Mouse (Mus musculus) MEL (cell line): ENCODE measurements around the gene Afm. TPM values are rescaled to one million over a fixed set of nuclear protein-coding genes. Genes with fewer than 3 reads are reported as not detected.

Source experiments
- DNase-seq: peaks from one replicate; pipeline ENCODE4 v3.0.0; 2011; ENCODE audit warnings: low read depth, low spot score
- H3K27ac ChIP-seq: 2 replicates; pipeline ENCODE4 v1.5.1; 2012; ENCODE audit warnings: low read depth, mild to moderate bottlenecking, control low read depth, low read length, moderate library complexity; ENCODE audit not compliant: control insufficient read depth
- H3K27me3 ChIP-seq, 2 experiments: fragments of 150-350 bp in 1 of 2; sonication (generic) in 1 of 2; 2 replicates each; pipeline ENCODE4 v1.6.1; 2012; ENCODE audit warnings: low read length in 2 of 2, mild to moderate bottlenecking in 2 of 2, improper control_type of control experiment in 1 of 2, moderate library complexity in 1 of 2; ENCODE audit not compliant: insufficient read depth in 2 of 2, control insufficient read depth in 1 of 2
- H3K36me3 ChIP-seq, 2 experiments: 2 replicates each; pipeline ENCODE4 v1.6.1; 2012 to 2014; ENCODE audit warnings: low read length in 2 of 2, improper control_type of control experiment in 1 of 2, inconsistent platforms in 1 of 2, mild to moderate bottlenecking in 1 of 2; ENCODE audit not compliant: insufficient read depth in 2 of 2, control insufficient read depth in 1 of 2
- H3K4me1 ChIP-seq, 2 experiments: fragments of 150-350 bp in 1 of 2; sonication (generic) in 1 of 2; 2 replicates each; pipeline ENCODE4 v1.6.1; 2012; ENCODE audit warnings: low read length in 2 of 2, improper control_type of control experiment in 1 of 2, mild to moderate bottlenecking in 1 of 2; ENCODE audit not compliant: insufficient read depth in 2 of 2, control insufficient read depth in 1 of 2
- H3K4me3 ChIP-seq, 2 experiments: fragments of 150-350 bp in 1 of 2; sonication (generic) in 1 of 2; 2 replicates each; pipeline ENCODE4 v1.5.1; 2012; ENCODE audit warnings: low read depth in 2 of 2, low read length in 2 of 2, mild to moderate bottlenecking in 2 of 2, moderate library complexity in 2 of 2, control low read depth in 1 of 2, improper control_type of control experiment in 1 of 2; ENCODE audit not compliant: control insufficient read depth in 1 of 2, insufficient read depth in 1 of 2
- H3K79me2 ChIP-seq: 2 replicates; pipeline ENCODE4 v1.6.1; 2012; ENCODE audit warnings: mild to moderate bottlenecking, low read length, moderate library complexity; ENCODE audit not compliant: control insufficient read depth, poor library complexity, insufficient read depth
- H3K9ac ChIP-seq: 2 replicates; pipeline ENCODE4 v1.6.1; 2012; ENCODE audit warnings: low read depth, mild to moderate bottlenecking, control low read depth, low read length, moderate library complexity; ENCODE audit not compliant: control insufficient read depth, poor library complexity, severe bottlenecking
- H3K9me3 ChIP-seq: fragments of 150-350 bp; sonication (generic); replicated peaks from 2 replicates; pipeline ENCODE4 v1.6.1; 2012; ENCODE audit warnings: mild to moderate bottlenecking, low read length, improper control_type of control experiment, moderate library complexity; ENCODE audit not compliant: insufficient read depth
- BHLHE40 ChIP-seq: IDR thresholded peaks from 2 replicates; pipeline ENCODE4 v1.6.1; 2012; ENCODE audit warnings: low read depth, mild to moderate bottlenecking, inconsistent platforms, low read length, improper control_type of control experiment, borderline replicate concordance
- CHD1 ChIP-seq: IDR thresholded peaks from 2 replicates; pipeline ENCODE4 v1.6.1; 2012; ENCODE audit warnings: low read depth, mild to moderate bottlenecking, inconsistent platforms, low read length, improper control_type of control experiment
- CHD2 ChIP-seq: IDR thresholded peaks from 2 replicates; pipeline ENCODE4 v1.6.1; 2011; ENCODE audit warnings: low read length, improper control_type of control experiment
- CTCF ChIP-seq, 3 experiments: IDR thresholded peaks in 2 of 3; conservative IDR thresholded peaks in 1 of 3; 2 replicates each; pipeline ENCODE4 v1.5.1; 2011 to 2012; ENCODE audit warnings: low read length in 3 of 3, low read depth in 2 of 3, mild to moderate bottlenecking in 2 of 3, improper control_type of control experiment in 1 of 3, inconsistent platforms in 1 of 3, mixed read lengths in 1 of 3, moderate library complexity in 1 of 3; ENCODE audit not compliant: control insufficient read depth in 1 of 3, insufficient read depth in 1 of 3, poor library complexity in 1 of 3, severe bottlenecking in 1 of 3
- E2F4 ChIP-seq: IDR thresholded peaks from 2 replicates; pipeline ENCODE4 v1.6.1; 2011; ENCODE audit warnings: low read depth, low read length, improper control_type of control experiment, borderline replicate concordance
- ELF1 ChIP-seq: IDR thresholded peaks from 2 replicates; pipeline ENCODE4 v1.6.1; 2014; ENCODE audit warnings: low read depth, mild to moderate bottlenecking, inconsistent platforms, low read length, improper control_type of control experiment, moderate library complexity
- GATA1 ChIP-seq: IDR thresholded peaks from 2 replicates; pipeline ENCODE4 v1.6.1; 2011; ENCODE audit warnings: low read depth, low read length, improper control_type of control experiment
- HCFC1 ChIP-seq: IDR thresholded peaks from 2 replicates; pipeline ENCODE4 v1.6.1; 2012; ENCODE audit warnings: low read depth, mild to moderate bottlenecking, inconsistent platforms, low read length, improper control_type of control experiment, moderate library complexity
- MAFK ChIP-seq: IDR thresholded peaks from 2 replicates; pipeline ENCODE4 v1.6.1; 2011; ENCODE audit warnings: low read depth, mild to moderate bottlenecking, low read length, improper control_type of control experiment, borderline replicate concordance
- MAX ChIP-seq: IDR thresholded peaks from 2 replicates; pipeline ENCODE4 v1.6.1; 2011; ENCODE audit warnings: low read length, improper control_type of control experiment
- MAZ ChIP-seq: IDR thresholded peaks from 2 replicates; pipeline ENCODE4 v1.6.1; 2012; ENCODE audit warnings: low read depth, mild to moderate bottlenecking, inconsistent platforms, low read length, improper control_type of control experiment
- MEF2A ChIP-seq: IDR thresholded peaks from 2 replicates; pipeline ENCODE4 v1.6.1; 2014; ENCODE audit warnings: low read depth, mild to moderate bottlenecking, inconsistent platforms, low read length, improper control_type of control experiment; ENCODE audit not compliant: poor library complexity, insufficient replicate concordance, severe bottlenecking; ENCODE audit errors: extremely low read depth
- MYB ChIP-seq: IDR thresholded peaks from 2 replicates; pipeline ENCODE4 v1.6.1; 2011; ENCODE audit warnings: mild to moderate bottlenecking, low read depth, low read length, improper control_type of control experiment
- NELFE ChIP-seq: IDR thresholded peaks from 2 replicates; pipeline ENCODE4 v1.6.1; 2011; ENCODE audit warnings: low read depth, low read length, improper control_type of control experiment
- RAD21 ChIP-seq: IDR thresholded peaks from 2 replicates; pipeline ENCODE4 v1.6.1; 2011; ENCODE audit warnings: mild to moderate bottlenecking, low read depth, low read length, improper control_type of control experiment
- RCOR1 ChIP-seq: IDR thresholded peaks from 2 replicates; pipeline ENCODE4 v1.6.1; 2012; ENCODE audit warnings: low read depth, mild to moderate bottlenecking, inconsistent platforms, low read length, improper control_type of control experiment
- SIN3A ChIP-seq: IDR thresholded peaks from 2 replicates; pipeline ENCODE4 v1.6.1; 2012; ENCODE audit warnings: low read length, improper control_type of control experiment, inconsistent platforms
- SMC3 ChIP-seq: IDR thresholded peaks from 2 replicates; pipeline ENCODE4 v1.6.1; 2011; ENCODE audit warnings: low read depth, low read length, improper control_type of control experiment
- TAL1 ChIP-seq: IDR thresholded peaks from 2 replicates; pipeline ENCODE4 v1.6.1; 2012; ENCODE audit warnings: mild to moderate bottlenecking, inconsistent platforms, low read length, moderate library complexity, mixed read lengths
- TBP ChIP-seq: IDR thresholded peaks from 2 replicates; pipeline ENCODE4 v1.8.0; 2011; ENCODE audit warnings: low read depth, low read length, improper control_type of control experiment
- TCF12 ChIP-seq: IDR thresholded peaks from 2 replicates; pipeline ENCODE4 v1.6.1; 2014; ENCODE audit warnings: low read depth, mild to moderate bottlenecking, inconsistent platforms, low read length, improper control_type of control experiment, moderate library complexity
- UBTF ChIP-seq: IDR thresholded peaks from 2 replicates; pipeline ENCODE4 v1.6.1; 2012; ENCODE audit warnings: low read depth, mild to moderate bottlenecking, inconsistent platforms, low read length, improper control_type of control experiment, moderate library complexity, borderline replicate concordance; ENCODE audit not compliant: insufficient read depth
- USF2 ChIP-seq, 2 experiments: IDR thresholded peaks; 2 replicates each; pipeline ENCODE4 v1.6.1; 2011 to 2012; ENCODE audit warnings: improper control_type of control experiment in 2 of 2, low read length in 2 of 2, borderline replicate concordance in 1 of 2, inconsistent platforms in 1 of 2, low read depth in 1 of 2, mild to moderate bottlenecking in 1 of 2; ENCODE audit not compliant: insufficient read depth in 1 of 2
- ZKSCAN1 ChIP-seq: IDR thresholded peaks from 2 replicates; pipeline ENCODE4 v1.6.1; 2012; ENCODE audit warnings: low read depth, mild to moderate bottlenecking, inconsistent platforms, low read length, improper control_type of control experiment, moderate library complexity
- ZNF384 ChIP-seq: IDR thresholded peaks from 2 replicates; pipeline ENCODE4 v1.6.1; 2012; ENCODE audit warnings: low read depth, mild to moderate bottlenecking, inconsistent platforms, low read length, improper control_type of control experiment
- polyA plus RNA-seq, 2 experiments: library from polyadenylated mRNA; stranded (reverse) in 1 of 2; unstranded in 1 of 2; fragments of >175 nt in 1 of 2; fragments of >200 nt in 1 of 2; gene quantifications; 2 replicates each; pipeline versions ENCODE4 v1.2.1 to v1.2.4; 2012; ENCODE audit warnings: low replicate concordance in 2 of 2, low read depth in 1 of 2; ENCODE audit not compliant: insufficient read length in 2 of 2, insufficient read depth in 1 of 2, missing spikeins in 1 of 2
- total RNA-seq: library from RNA; depleted of rRNA; stranded (reverse); fragments of 300-350 nt; gene quantifications from 2 replicates; pipeline ENCODE4 v1.2.3, GENCODE M21; 2012

Gene Afm
- total and polyA plus RNA-seq, 3 experiments, result not detected

DNA sequence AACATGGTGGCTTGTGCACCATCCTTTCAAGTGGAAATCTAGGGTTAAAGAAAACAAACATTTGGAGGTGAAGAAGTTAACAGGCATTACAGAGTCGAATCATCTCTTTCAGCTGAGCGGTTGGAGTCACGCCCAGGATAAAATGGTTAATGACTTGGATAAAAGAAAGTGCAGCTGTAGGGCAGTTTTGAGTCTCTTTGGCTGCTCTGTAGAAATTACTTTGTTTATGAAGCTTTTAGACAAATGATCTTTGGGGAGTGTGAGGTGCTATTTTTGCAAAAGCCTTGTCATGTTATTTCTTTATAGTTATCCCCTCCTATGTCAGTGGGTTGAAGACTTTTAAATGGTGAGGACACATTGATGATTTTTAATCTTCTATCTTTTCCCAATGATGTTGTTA is 52.5 kb downstream of the Afm start:
- TF ChIP-seq E2F4 (no peak), HCFC1 (no peak), UBTF (no peak), TCF12 (no peak), MYB (no peak), CTCF (IDR thresholded peaks at IDR 0.05 in 2 of 3, conservative IDR thresholded peaks at IDR 0.05 in 1 of 3; ENCODE audit: control insufficient read depth in 1 of 3, insufficient read depth in 1 of 3, low read depth in 2 of 3, low read length in 3 of 3, poor library complexity in 1 of 3, severe bottlenecking in 1 of 3) (no peak), MAX (no peak), USF2 (IDR thresholded peaks at IDR 0.05; ENCODE audit: borderline replicate concordance in 1 of 2, insufficient read depth in 1 of 2, low read depth in 1 of 2, low read length in 2 of 2) (no peak), CHD1 (no peak), RAD21 (no peak), ZNF384 (no peak), MAZ (no peak), ELF1 (no peak), MAFK (no peak), CHD2 (no peak)
- Histone ChIP-seq H3K9ac (no peak overlapping the region), H3K9me3 (no peaks in the 10 kb centered on the region), H3K36me3 (peaks cover 0 to 4% of the 10 kb centered on the region in 2 experiments; a peak in 2 of 4 replicates), H3K79me2 (no peaks in the 10 kb centered on the region), H3K27me3 (no peaks in the 10 kb centered on the region), H3K4me1 (peaks cover 8 to 11% of the 10 kb centered on the region in 2 experiments), H3K4me3 (no peak overlapping the region), H3K27ac (no peak overlapping the region)
- DNase-seq, result no peak

DNA sequence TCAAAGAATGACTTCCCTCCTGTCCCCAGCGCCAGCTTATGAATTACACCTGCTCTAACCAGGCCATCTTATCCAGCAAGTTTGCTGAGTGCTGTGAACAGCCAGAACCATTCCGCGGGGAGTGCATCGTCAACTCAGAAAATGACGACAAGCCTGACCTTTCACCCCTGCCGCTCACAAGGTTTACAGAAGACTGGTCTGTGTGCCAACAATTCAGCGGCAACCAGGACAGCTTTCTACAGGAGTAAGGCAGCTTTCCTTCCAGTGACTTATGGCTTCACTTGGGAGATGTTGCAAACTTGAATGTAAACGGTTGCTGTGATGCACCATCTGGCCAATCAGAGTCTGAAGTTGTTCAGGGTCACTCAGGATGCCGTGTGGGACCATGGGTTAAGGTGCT is 59.0 kb downstream of the Afm start:
- H3K9me3 ChIP-seq, result no peaks in the 10 kb centered on the region
- H3K27me3 ChIP-seq, result no peaks in the 10 kb centered on the region
- H3K9ac ChIP-seq, result no peak overlapping the region
- no peaks in the 10 kb centered on the region for H3K79me2 ChIP-seq
- no peak overlapping the region for H3K4me3 ChIP-seq
- TF ChIP-seq MAZ (no peak), MAX (no peak), TBP (no peak), ZKSCAN1 (no peak), ELF1 (no peak), MEF2A (no peak), NELFE (no peak), MAFK (no peak), CHD2 (no peak), SMC3 (no peak), TAL1 (no peak), RCOR1 (no peak), GATA1 (no peak), SIN3A (no peak), BHLHE40 (no peak)
- no peak for DNase-seq
- no peaks in the 10 kb centered on the region for H3K36me3 ChIP-seq
- H3K4me1 ChIP-seq, result no peaks in the 10 kb centered on the region
- H3K27ac ChIP-seq, result no peak overlapping the region
